Mouse (Mus musculus) R1 (cell line): ENCODE data around the gene Slc31a1.

ENCODE experiments used
- DNase-seq: peaks from one replicate; pipeline ENCODE4 v3.0.0-alpha.2; 2018; ENCODE audit warnings: low read depth, low spot score

Gene Slc31a1

GRCm38 (mm10) chr4:62406133-62406532, 45.6 kb downstream of the Slc31a1 start:
- no peak for DNase-seq

- peak; percentile 78 for DNase-seq
Measured at GRCm38 (mm10) chr4:62407730-62408582, 47.4 kb downstream of the Slc31a1 start.

GRCm38 (mm10) chr4:62408601-62409282, 48.2 kb downstream of the Slc31a1 start, which contains the start of the genes Cdc26 and Prpf4:
Gene Cdc26 (minus strand): TSS chr4:62408642.
Gene Prpf4 (plus strand): TSS chr4:62408797.
- DNase-seq: peak; percentile 100

GRCm38 (mm10) chr4:62409615-62410014, 49.1 kb downstream of the Slc31a1 start:
- peak; percentile 29 for DNase-seq

DNA sequence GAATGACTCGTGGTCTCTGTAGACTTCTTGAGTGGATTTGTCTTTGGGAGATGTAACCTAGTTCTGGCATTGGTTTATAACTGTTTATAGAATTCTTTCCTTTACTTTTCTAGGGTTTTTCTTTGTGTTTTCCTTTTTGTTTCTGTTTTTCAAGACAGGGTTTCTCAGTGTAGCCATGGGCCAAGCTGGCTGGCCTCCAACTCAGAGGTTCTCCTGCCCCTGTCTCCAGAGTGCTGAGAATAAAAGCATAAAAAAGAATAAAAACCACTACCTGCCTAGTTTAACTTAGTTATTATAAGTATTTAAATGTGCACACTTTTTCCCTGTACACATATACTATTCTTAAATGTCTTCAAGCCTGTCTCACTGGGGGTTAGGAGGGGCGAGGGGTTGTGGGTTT, 49.8 kb downstream of the Slc31a1 start:
- DNase-seq: no peak

DNA sequence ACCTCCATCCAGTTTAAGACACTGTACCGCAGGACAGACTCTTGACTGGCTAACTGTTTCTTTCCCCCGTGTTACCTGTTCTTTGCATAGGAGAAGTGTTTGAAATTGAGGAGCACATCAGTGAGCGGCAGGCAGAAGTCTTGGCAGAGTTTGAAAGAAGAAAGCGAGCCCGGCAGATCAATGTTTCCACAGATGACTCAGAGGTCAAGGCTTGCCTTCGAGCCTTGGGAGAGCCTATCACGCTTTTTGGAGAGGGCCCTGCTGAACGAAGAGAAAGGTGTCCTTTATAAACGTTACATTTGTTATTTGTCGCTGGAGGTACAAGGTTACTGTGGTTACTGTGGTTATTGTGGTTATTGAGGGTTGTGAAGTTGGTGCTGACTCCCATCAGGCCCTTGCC, 51.1 kb downstream of the Slc31a1 start:
- DNase-seq: no peak

GRCm38 (mm10) chr4:62418448-62418847, 57.9 kb downstream of the Slc31a1 start:
- DNase-seq: no peak

DNA sequence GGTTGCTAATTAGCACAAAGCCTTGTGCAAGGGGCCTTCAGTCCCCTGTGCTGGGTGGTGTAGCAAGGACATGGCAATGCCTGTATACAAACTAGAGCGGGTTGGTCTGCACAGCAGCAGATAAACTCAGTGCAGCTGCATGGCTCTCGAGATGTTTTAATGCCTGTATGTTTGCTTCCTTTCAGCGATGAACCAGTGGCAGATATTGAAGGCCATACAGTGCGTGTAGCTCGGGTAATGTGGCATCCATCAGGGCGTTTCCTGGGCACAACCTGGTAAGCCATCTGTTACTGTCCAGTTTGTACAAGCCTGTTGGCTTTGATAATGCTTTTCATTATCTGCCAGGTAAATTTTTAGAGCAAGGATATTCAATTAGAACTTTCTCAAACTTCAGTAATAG, 58.6 kb downstream of the Slc31a1 start:
- no peak for DNase-seq

DNA sequence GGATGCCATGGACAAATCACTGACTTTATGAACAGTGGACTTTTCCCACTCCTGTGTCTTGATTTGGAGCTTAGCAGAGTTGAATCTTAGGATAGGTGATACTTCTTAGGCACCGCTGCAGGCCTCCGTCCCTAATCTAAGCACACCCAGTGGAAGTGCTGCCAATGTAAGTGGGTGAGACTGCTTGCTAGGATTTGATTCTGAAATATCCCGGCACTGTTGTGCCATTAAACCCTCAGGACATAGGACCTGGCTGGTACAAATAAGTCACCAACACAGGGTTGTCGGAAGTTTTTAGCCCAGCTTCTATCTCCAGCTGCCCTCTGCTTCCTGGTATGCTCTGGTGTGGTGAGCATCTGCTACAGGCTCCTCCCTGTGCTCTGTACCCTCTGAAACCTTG, 65.4 kb downstream of the Slc31a1 start:
- DNase-seq: no peak

- DNase-seq: no peak
Measured at GRCm38 (mm10) chr4:62427978-62428758, 67.6 kb downstream of the Slc31a1 start.

- DNase-seq: no peak
Measured at GRCm38 (mm10) chr4:62429616-62430015, 69.1 kb downstream of the Slc31a1 start.

DNA sequence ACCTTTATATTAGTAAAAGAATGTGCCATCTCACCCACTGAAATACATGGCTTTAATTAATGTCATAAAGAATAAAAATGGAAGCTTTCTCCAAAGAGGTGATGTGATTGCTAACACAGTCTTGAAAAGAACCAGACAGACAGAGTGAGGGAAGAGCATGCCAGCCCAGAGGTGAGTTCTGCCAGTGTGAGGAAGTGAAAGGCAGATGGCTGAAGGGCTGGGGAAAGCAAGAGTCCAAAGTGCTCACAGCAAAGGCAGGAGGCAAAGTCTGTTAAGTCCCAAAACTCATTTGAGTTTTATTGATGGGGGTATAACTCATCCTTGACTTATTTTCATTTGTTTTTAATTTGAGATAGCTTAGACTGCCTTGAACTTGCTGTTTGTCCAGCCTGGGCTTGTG, 70.2 kb downstream of the Slc31a1 start:
- DNase-seq: no peak

DNA sequence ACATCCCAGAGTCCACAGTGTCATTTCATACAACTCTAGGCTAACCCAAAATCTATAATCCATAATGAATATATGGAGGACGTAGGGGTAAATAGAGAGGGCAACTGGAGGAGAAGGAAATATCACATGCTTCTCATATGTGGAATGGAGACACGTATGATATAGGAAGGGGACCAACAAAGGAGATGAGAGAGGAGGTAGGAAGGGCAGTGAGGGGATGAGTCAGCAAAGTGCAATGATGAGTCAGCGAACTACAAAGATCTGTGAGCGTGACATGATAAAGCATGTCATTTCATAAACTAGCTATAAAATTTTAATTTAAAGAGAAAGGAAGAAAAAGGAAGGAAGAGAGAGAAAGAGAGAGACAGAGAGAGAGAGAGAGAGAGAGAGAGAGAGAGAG, 71.0 kb downstream of the Slc31a1 start:
- no peak for DNase-seq

- no peak for DNase-seq
Measured at GRCm38 (mm10) chr4:62433939-62434870, 73.7 kb downstream of the Slc31a1 start.

DNA sequence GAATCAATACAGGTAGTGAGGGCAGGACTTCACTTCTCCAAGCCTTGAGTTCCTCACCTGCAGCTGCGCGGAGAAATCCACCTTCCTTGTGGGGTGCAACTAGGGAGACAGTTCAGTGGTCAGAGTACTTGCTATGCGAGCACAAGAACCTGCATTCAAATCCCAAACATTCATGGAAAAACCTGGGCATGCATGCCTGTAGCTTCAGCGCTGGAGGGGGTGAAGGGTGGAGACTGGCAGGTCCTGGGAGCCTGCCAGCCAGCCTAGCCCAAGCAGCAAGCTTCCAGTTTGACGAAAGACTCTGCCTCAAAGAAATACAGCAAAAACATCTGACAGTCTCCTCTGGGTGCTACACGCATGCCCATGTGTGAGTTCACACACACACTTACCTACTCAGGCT, 74.6 kb downstream of the Slc31a1 start, which contains the start of gene Rnf183:
TSS of gene Rnf183 (minus strand) at position 172 of the 400 bp plus-strand sequence.
- no peak for DNase-seq

DNA sequence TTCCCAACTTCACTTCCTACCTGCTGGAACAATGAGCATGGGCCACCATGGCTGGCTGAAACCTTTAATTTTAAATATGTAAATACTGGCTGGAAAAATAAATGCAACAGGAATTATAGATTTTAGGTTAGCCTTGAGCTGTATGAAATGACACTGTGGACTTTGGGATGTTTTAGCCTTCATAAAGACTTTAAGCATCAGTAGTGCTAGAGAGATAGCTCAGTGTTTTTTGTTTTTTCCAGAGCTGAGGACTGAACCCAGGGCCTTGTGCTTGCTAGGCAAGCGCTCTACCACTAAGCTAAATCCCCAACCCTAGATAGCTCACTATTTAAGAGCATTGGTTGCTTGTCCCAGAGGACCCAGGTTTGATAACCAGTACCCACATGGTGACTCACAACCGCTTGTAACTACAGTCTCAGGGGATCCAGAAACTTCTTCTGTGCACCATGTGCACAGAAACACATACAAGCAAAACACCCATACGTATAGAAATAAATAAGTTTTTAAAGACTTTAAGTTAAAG, 76.8 kb downstream of the Slc31a1 start:
- no peak for DNase-seq

DNA sequence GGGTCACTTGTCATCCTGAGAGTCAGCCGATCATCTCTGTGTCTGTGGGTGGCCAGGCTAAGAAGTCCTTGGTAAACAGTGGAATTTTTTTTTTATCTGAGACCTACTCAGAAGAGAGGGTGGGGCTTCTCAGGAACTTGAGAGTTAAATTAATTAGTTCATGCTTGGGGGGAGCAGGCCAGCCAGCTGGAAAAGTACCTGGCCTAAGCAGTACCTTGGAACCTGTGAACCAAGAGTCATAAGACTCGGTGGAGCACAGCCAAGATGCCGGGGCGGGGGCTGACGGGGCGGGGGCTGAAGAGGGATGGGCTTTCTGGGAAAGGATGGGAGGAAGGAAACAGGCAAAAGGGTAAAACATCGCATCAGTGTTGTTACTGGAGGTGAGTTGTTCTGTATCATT, 77.3 kb downstream of the Slc31a1 start:
- DNase-seq: no peak

GRCm38 (mm10) chr4:62439793-62440192, 79.3 kb downstream of the Slc31a1 start:
- no peak for DNase-seq

DNA sequence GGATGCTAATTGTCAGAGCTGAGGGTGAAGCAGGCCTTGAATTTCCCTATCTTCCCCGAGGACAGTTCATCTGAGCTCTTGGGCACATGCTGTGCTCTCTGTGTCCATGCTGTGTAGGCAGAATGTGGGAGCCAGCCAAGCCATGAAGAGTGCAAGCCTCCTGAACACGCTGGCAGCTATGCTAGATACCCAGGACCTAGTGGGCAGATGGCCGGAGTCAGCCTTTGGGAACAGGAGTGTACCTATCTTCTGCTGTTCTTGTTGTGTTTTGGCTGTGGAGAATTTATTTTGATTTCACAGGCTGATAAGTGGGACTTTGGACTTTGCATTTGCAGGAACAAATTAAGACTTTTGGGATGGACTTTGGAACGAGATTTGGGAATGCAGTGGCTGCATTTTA, 80.0 kb downstream of the Slc31a1 start:
- DNase-seq: no peak

DNA sequence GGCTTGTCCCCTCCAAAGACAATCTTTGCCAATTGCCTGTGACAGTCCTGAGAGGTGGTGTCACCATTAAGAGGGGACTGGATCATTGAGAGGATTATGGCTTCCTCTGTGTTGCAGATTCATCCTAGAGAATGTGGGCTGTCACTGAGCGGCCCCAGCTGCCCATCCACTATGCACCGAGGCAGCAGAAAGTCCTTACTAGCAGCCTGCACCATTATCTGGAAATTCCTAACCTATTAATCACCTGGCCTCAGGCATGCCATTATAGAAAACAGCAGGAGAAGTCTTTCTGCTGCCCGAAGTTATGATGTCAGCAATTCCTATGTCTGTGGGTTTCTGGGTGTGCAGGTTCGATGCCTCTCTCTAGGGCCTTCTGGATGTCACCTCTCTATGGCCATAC, 80.5 kb downstream of the Slc31a1 start:
- DNase-seq: no peak
